Mouse (Mus musculus) kidney, adult 18-20 months (tissue): ENCODE results near the gene Stx16.

Experiments used
- DNase-seq: peaks from one replicate; pipeline ENCODE4 v3.0.0; 2021

Gene Stx16

DNA sequence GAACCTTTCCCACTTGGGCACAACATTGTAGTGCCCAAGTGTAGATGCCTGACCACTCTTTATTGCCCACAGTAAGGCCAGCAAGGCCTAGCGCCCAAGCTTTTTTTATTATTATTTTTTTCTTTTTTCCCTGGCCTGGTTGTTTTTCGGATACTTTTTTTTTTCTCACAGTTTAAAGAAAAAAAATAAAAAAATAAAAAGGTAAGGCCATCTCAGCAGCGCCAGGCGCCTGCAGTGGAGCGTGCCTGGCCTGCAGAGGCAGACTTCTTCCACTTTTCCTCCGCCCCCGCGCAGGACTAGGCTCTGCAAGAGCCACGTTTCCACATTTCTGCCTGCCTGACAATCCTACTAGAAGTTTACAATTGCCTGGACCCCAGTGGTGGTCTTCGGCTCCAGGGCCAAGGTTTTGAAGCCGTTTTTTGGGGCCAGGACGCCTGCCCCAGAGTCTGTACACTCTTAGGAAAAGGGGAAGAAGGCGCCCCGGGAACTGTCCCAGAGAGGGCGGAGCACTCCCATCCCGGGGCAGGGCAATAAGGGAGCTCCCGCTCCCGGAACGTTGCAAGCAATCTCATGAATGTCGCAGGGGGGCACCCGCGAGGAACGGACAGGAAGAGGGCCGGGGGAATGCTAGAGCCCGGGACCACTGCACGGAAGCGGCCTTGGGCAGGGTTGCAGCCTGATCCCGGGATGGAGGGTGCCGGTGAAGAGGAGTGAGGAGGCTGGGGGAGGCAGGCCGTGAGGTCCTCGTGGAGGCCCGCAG, at the start of gene Stx16:
TSS of gene Stx16 (plus strand) at position 636 of the 760 bp plus-strand sequence.
- peak; percentile 99 for DNase-seq

DNA sequence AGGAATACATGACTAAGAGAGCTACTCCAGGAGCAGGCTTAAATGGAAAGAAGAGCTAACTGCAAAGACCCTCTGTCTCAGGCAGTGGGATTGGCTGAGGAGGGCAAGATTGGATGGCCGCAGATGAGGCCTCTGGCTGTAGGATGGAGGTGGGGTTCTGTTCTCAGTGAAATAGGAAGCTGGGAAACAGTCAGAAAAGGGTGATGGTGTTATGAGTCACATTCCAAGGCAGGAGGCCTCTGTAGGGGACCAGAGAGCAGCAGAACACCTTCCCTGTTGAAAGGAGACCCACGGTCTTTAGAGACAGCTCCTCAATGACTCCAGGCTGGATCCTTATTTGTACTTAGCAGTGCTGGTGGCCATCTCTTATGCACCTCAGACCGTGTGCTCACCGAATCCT, 49.7 kb upstream of the Stx16 start:
- DNase-seq: peak; percentile 0

DNA sequence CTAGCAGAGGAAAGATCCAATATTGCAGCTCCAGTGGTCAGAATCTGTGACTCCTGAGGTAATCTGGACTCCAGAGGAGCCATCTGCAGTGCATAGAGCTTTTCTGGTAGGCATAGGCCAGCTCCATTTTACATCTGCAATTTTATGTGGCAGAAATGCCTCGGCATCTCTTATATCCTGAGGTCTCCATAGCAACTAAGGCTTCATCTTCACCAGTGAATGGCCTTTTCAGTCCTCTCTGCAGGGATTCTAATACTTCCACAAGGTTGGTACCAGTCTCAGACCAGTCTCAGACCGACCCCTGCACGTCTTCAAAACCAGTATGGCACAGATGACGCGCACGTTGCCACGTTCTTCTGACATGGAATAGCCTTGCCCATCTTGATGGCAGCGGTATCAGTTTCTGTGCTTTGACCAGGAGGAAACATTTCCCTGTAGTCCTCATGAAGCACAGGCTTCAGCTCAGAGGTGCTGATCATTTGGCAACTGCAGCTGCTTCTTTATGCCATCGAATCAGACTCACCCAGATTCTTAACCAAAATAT, 42.8 kb upstream of the Stx16 start:
- peak; percentile 0 for DNase-seq

DNA sequence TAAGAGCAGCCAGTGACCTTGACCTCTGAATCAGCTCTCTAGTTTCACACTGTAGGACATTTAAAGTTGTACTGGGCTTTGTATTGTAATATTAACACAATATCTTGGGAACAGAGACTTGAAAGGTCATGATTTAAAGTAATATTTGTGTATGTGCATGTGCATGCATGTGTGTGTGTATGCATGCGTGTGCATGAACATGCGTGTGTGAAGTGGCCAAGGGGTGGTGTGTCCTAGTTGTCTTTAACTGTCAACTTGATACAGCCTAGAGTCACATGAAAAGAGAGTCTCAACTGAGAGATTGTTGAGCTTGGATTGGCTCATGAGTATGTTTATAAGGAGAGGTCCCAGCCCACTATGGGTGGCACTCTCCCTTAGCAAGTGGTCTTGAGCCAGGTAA, 28.5 kb upstream of the Stx16 start:
- no peak for DNase-seq

DNA sequence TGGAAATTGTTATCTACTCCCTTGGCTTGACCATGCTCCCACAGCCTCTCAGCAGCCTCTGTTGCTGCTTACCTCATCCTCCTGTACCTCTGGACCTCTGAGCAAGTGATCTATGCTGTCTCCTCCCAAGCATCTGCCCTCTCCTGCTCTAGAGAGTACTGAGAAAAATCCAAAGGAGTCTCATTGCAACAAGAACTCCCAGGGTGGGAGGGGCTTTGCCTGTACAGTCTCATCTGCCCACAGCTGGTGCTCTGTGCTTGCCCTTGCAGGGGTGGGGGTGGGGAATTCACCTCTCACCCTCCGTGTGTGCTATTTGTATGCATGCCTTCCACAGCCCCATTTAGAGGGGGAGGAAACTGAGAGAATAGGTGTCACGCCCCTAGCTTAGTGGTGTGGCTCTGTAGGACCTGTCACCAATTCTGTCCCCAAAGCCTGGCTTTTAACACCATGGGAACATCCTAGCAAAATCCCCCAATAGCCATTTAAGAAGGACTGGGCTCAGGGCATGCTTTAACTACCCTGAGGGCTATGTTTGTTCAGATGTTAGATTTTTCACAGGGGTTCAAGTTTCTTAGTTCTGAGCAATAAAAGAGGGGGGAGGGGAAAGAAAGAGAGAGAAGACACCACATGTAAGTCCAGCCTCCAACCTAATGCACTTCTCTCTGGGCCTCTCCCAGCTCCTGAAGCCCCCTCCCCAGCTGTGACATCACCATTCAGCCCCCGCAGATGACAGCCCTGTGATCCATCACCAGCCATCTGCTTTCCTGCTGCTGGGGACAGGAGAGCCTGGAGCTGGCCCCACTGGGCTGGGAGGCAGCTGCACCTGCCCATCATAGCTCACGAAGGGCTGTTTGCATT, 26.4 kb upstream of the Stx16 start:
- DNase-seq: no peak

DNA sequence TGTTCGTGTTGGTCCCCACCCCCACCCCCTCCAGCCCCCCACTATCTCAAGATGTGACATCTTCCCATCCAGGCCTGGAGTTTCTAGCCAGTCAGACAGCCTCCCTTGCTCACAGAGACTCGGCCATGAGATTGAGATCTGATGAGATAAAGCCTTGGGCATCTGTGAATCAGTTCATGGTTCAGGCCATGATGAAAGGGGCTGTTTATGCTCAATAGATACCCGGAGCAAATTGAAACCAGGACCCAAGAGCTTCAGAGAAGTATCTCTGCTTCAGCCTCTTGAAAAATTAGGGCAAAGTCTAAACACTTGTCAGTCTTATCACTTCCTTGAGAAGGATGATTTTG, 25.8 kb upstream of the Stx16 start:
- no peak for DNase-seq

DNA sequence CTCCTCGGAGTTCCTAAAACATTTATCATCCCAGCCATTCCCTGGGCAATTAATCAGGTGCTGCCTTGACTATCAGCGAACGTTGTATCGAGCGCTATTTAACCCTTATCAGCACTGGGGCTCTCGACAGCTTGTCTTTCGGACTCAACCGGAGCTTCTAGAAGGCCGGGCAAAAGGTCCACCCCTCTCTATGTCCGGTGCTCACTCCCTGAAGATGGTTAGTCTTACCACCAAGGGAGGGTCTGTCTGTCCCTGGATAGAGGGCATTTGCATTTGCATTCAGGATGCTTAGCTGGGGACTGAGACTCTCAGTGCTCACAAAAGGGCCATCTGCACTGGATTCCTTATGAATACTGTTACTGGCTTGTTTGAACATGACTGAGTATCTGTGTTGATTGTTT, 25.0 kb upstream of the Stx16 start:
- peak; percentile 0 for DNase-seq

DNA sequence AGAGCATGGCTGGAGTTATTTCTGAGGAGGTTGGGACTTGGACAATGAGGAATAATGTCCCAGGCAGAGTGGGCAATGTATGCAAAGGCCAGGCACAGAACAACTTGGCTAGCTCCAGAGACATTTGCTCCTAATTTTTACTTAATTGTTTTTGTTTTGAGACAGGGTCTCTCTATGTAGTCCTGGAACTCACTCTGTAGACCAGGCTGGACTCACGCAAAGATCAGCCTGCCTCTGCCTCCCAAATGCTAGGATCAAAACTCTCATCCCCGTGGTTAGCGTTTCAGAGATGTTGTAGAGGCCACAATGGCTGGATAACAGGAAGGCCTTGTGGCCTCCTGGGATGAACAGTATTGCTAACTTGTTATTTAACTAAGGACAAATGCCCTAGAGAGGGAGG, 21.6 kb upstream of the Stx16 start:
- DNase-seq: peak; percentile 0

DNA sequence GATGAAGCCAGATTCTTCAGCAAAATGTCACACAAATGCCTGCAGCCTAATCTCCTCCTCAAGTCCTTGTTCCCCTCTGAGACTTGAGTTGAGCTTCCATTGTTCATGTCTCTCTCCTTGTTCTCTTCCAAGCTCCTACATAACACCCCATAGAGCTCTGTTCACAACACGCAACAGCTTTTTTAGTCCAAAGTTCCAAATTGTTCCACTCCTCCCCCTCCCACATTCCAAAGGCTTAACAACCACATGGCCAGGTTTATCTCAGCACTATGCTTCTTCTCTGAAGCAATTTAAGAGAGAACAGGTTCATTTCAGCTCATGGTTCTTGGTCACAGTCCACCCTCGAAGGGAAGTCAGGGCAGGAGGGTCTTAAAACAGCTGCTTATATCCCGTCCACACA, 18.4 kb upstream of the Stx16 start:
- no peak for DNase-seq

DNA sequence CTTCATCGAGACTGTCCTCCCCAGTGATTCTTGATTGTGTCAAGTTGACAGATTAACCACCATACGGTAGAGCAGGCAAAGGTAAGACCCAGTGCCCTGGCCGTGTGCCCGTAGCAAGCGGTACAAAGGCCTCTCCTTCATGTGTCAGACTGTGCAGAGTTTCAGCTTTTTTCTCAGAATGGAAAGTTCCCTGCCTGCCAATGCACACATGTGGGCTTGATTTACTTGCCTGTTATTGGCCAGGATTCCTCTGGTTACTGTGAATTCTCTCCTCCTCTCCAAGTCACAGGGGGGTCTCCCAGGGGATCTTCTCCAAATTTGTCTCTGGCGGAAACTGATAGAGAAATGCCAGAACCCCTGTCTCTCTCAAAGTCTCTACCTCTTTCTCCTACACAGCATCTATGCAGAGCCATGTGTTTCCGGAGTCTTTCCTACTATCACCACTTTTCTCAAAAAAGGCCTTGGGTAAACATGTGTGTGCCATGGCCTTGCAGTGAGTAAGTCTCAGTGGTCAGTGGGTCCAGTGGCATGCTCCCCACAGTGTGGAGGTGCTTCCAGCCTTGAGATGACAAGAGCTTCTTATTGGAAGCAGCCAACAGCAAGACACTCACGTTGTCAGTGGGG, 17.7 kb upstream of the Stx16 start:
- peak; percentile 72 for DNase-seq

DNA sequence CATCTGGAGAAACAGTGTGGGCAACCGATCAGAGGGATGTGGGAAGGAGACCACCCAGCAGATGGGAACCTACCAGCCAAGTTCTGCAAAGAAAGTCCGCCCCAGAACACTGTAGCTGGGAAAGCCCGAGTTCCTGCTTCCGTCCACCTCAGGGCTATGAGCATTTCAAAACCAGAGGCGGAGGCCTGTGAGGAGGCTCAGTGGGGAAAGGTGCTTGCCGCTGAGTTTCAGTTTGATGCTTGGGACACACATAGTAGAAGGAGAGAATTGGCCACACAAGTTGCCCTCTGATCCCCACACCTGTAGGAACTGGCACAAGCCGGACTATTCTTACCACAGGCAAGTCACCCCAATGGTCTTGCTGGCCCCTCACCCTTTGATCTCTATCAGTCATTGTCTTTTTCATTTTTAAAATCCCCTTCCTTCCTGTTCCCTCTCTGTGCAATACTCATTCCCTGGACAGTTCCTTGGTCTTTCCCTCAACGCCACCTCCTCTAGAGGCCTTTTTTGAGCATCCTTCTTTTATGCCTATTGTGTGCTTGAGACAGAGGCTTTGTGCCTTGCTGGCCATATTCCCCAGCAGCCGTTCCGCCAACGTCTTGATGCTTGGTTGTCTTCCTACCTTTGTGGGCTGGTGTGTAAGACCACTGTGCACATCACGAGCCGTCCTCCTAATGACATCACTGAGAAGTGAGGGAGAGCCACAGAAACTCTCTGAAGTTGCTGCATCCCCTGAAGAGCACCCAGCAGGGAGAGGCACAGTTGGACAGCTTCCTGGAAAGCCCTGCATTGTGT, 16.3 kb upstream of the Stx16 start:
- DNase-seq: peak; percentile 1

DNA sequence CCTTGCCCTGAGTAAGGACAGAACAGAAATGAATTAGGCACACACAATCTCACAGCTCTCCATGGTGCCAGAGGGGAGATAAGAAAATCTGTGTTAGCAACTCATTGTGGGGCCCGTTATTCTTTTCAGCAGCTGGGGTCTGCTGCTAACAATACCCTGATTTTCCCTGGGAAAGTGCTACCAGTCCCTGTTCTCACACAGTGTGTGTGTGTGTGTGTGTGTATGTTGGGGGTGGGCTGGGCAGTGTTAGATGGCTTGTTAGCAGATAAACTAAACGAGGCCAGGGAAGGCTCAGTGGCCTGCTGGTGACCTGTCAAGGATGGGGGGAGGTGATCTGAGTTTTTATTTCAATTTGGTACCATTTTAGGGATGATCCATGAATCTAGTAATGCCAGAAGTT, 14.9 kb upstream of the Stx16 start:
- no peak for DNase-seq

DNA sequence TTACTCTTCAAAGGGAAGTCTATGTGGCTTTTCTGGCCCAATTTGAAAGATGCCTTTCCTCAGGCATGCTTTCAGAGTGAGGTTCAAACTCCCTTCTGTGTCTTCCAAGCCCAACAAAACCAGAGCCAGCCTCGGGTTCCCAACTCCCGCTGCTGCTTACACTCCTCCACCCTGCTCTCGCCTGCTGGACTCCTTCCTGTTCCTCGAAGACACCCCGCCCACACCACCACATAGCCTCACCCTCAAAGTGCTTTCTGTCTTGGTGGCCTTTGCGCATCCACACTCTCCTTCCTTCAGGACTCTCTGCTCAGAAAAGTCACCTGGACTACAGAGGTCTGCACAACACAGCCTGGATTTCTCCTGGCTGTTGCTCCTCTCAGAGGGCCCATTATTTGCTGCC, 13.0 kb upstream of the Stx16 start:
- DNase-seq: no peak

DNA sequence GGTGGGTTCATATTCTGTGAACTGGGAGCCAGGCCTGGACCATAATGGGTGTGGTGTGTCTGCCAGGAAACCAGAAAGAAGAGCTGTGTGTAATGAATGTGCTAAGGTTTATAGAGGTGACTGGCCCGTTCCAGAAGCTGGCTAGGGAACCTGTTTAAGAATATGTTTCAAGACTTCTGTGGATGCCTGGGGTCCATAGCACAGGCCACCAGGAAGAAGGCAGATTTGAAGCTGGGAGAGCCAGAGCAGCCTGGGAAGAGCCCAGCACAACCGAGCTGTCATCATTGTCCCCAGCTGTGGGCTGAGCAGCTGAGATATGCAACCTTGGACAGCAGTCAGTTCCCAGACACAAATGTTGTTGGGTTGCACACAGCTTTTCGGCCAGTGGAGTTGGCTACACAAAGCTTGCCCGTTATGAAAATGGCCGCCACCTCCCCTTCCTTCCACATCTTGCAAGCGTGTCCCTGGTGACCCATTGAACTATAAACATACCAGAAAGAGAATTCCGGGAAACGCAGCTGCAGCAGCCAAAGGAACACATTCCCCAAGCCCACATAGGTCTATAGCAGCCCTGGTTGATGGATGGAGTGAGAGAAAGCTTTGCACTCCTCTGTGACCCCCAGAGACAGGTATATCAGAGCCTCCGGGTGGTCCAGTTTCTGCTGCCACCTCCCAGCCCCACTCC, 12.4 kb upstream of the Stx16 start:
- DNase-seq: no peak

DNA sequence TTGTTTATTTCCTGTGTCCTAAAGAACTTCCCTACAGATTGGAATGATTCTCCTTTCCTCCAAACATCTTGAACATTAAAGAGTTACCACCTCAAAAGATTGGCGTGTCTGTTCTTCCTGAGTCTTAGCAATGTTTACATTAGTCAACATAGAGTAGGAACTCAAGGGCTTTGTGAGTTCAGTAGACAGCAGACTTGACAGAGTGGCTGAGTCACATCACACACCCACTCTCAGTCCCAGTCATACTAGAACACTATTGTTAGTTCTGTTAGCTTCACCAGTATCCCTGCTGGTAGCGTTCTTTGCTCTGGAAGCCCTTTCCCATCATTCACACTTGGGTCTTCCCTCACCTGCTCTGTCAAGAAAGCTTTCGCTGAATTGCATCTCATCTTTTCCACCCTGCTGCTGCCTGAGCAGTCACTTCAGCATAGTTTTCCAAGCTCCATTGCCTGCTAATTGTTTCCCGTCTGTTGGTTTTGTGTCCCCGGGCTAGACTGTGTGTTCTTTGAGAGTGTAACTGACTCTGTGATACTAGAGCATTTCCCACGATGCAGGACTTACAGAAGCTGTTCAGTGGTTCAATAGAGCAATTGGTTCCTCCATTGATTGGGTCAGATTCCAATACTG, 8.2 kb upstream of the Stx16 start:
- DNase-seq: no peak

DNA sequence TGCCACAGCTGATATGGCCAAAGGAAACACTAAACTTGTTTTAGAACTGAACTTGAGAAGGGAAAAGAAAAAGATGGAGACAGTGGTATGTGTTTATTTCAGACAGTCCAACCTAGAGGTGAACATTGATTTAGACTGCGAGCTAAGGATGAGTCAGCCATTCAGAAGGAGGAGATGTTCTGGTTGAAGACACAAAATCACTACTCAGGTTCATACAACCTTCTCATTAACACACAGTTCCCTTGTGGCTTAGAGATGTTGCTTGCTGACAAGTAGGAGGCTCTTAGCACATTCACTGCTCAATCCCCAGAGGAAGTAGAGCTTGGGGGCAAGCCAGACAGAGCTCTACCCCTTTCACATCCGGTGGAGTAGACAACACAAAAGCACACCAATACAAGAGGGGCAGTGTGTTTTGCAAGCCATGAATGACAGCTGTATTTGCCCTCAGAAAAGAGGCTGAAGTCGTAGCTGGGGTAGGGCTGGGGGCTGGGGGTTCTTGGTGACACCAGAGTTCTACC, 6.5 kb upstream of the Stx16 start:
- DNase-seq: no peak

DNA sequence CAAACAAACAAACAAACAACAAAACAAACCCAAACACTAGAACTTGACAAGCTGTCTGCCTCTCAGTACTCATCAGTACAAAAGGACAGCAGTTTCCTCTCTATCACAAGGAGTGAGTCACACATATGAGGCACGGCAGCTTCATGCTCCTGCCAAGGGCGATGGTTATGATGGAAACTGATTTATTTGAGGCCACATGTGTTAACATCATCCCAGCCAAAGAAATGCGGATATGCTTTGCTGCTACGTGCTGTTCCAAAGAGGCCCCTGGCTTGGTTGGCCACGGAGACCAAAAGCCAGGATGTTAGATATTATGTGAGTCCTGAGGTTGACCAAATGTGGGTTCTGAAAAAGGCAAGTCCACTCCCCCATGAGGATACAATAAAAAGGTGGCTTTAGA, 4.7 kb upstream of the Stx16 start:
- no peak for DNase-seq

DNA sequence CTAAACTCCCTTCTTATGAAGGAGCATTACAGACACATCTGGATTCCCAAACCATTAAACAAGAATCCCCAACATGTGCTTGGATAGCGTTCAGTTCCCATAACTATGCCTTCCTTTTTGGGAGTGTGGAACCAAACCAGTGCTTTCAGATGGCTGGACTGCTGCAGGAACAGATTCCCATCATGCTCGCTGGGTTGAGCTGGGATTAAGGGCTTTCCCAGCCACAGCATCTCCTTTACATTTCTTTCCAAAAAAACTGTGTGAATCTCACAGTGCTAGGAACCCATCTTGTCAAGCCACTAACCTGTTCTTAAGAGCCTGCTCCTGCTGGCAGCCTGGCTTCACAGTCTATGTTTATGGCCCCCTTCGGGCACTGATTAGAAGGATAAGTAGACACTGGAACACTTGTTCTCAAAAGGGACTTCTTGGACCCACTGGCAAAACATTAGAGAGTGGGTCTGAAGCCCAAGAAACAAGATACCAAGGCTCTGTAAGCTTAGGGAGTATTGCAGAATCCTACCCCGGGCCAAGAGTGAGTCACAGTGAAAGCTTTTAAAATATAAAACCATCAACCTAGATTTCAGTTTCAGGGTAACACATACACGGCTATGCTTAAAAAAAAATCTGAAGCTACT, 2.8 kb upstream of the Stx16 start:
- no peak for DNase-seq

DNA sequence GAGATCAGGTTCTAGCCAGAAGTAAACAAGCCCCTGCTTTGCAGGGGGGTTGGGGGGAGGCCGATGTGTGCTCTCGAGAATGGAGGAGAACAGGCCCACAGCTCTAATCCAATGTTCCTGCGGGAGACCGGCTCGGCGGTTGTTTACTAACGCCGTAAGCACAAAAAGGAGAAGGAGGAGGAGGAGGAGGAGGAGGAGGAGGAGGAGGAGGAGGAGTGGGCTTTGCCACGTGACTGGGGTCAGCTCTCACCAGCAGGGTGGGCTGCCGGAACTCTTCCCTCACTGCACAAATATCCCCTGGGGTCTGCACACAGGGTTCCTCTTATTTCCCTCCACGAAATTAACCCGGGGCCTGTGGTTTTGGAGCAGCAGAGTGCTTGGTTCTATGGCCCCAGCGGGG, 1.5 kb upstream of the Stx16 start:
- DNase-seq: no peak

DNA sequence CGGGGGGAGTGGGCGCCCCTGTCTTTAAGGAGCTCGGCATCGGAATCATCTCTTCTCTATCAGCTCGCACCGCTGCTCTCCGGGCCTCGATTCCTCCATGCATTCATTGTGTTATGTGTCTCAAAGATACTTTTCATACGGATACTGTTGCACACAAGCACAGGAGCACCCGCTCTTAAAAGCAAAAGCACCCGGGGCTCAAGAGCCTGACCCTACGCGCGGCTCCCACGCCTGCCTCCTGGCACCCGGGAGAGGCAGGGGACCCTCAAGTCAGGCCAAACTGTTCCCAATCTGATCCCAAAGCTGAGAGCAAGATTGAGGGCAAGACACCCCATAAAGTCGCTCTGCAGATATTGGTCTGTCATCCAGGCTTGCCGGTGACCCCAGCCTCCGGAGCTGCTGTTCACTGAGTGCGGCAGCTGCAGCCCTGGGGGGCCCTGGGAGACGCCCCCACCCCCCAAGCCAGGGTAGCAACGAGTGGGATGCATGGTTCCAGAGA, 987 bp upstream of the Stx16 start:
- peak; percentile 23 for DNase-seq

DNA sequence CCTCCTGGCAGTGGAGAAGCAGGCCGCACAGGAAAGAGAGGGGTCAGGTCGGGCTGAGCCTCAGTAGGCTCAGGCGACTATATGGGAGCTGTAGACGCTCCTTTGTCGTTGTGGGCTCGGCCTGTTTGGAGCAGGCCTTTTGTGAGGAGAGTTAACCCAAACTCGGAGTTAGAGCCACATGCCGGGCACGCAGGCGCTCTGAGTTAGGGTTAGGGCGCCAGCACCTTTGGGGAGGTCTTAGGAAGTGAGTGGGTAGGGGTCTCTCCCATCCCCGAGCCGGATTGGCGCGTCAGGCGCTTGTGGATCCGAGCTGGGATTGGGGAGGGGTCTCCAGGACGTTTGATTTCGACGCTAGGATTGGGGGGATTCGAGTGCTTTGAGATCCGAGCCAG, 321 bp downstream of the Stx16 start:
- no peak for DNase-seq
